Mouse (Mus musculus): ENCODE results near the gene Abcc1.

- TF ChIP-seq CTCF (IDR thresholded peaks at IDR 0.05; ENCODE audit: extremely low read depth, insufficient read length, insufficient replicate concordance, low read depth, low read length) (no peak), POLR2A (IDR thresholded peaks at IDR 0.05; ENCODE audit: low read depth, low read length) (no peak)
Measured at GRCm38 (mm10) chr16:14399303-14399702, 37.9 kb downstream of the Abcc1 start.

All from small intestine, adult 2 months (tissue).